Mouse (Mus musculus) ES-Bruce4 (cell line): ENCODE measurements around the gene Rnf207.

Experiments used
- CTCF ChIP-seq: IDR thresholded peaks from one replicate; pipeline ENCODE4 v1.8.1; 2011; ENCODE audit warnings: low read depth, low read length
- POLR2A ChIP-seq: IDR thresholded peaks from one replicate; pipeline ENCODE4 v1.8.1; 2011; ENCODE audit warnings: low read length; ENCODE audit not compliant: insufficient read depth

DNA sequence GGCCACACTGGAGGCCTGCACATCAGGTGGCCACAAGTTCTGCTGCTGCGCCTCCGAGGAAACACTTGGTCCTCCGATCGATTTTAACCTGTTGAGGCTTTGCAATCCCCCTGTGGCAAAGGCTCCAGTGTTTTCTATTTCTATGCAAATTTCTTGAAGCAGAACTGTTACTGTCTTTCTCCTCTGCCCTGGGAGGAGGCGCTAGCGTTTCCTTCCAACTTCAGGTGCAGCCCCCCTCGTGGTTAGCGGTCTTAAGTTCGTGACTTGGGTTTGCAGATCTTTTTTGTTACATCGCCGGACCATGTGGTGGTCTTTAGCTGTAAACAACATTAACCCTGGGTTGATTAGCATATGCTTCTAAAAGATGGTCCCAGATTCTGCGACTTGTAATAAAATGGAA lies 14.8 kb upstream of the Rnf207 start:
- no peak for TF ChIP-seq POLR2A
- no peak for TF ChIP-seq CTCF
